Mouse (Mus musculus) embryonic fibroblast, embryonic 13.5 days (primary cell): ENCODE results near the gene Cmbl. TPM values are rescaled to one million over a fixed set of nuclear protein-coding genes. Genes with fewer than 3 reads are reported as not detected.

Experiments used
- H3K27ac ChIP-seq: 2 replicates; pipeline ENCODE4 v1.5.1; 2012; ENCODE audit warnings: low read length, control low read depth, inconsistent platforms; ENCODE audit not compliant: insufficient read depth
- H3K4me1 ChIP-seq: 2 replicates; pipeline ENCODE4 v1.6.1; 2011; ENCODE audit warnings: low read length; ENCODE audit not compliant: control insufficient read depth, insufficient read depth
- H3K4me3 ChIP-seq: 2 replicates; pipeline ENCODE4 v1.5.1; 2011; ENCODE audit warnings: mild to moderate bottlenecking, control low read depth, low read length; ENCODE audit not compliant: insufficient read depth
- CTCF ChIP-seq: IDR thresholded peaks from 2 replicates; pipeline ENCODE4 v1.5.1; 2011; ENCODE audit warnings: mild to moderate bottlenecking, control low read depth, low read length, moderate library complexity, borderline replicate concordance; ENCODE audit not compliant: insufficient read depth
- POLR2A ChIP-seq: IDR thresholded peaks from 2 replicates; pipeline ENCODE4 v1.6.1; 2011; ENCODE audit warnings: low read depth, mild to moderate bottlenecking, control low read depth, low read length, moderate library complexity
- polyA plus RNA-seq: library from polyadenylated mRNA; stranded (reverse); fragments of >200 nt; gene quantifications from 2 replicates; pipeline ENCODE4 v1.2.4, GENCODE M21; 2011; ENCODE audit warnings: low read depth; ENCODE audit not compliant: missing spikeins, insufficient read length

Cmbl gene
- 1.3 and 2.3 TPM in 2 replicates for polyA plus RNA-seq

- no peaks in the 10 kb centered on the region; the same call in 1 of the 2 replicates for H3K4me1 ChIP-seq
- no peak within 1 kb of the TSS for H3K27ac ChIP-seq
- no peak for TF ChIP-seq POLR2A
- no peak for TF ChIP-seq CTCF
- H3K4me3 ChIP-seq, result no peak within 1 kb of the TSS
These were observed at the start of gene Cmbl for GRCm38 (mm10) chr15:31565184-31565583. TSS of gene Cmbl (plus strand) at chr15:31565389.

DNA sequence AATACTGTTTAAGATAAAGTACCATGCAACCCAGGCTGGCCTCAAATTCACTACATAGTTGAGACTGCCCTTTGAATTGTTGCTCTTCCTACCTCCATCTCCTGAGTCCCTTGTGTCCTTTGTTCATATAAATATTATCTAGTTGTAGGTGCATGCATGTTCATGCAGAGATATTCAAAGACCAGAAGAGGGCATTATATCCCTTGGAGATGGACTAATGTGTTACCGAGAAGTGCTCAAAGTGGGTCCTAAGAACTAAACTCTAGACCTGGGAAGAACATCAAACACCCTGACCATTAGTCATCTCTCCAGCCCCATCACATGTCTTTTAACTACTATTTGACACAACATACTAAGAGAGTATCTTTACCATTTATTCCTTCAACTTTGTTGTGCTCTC is 48.0 kb upstream of the Cmbl start:
- Histone ChIP-seq H3K27ac (no peak overlapping the region), H3K4me3 (no peak overlapping the region)
- no peak for TF ChIP-seq CTCF
- TF ChIP-seq POLR2A, result no peak

GRCm38 (mm10) chr15:31518371-31518770 is 46.8 kb upstream of the Cmbl start:
- Histone ChIP-seq H3K4me1 (no peaks in the 10 kb centered on the region), H3K4me3 (no peak overlapping the region), H3K27ac (no peak overlapping the region)
- TF ChIP-seq CTCF (no peak), POLR2A (no peak)

More for the DNA sequence above, 48.0 kb upstream of the Cmbl start:
- no peaks in the 10 kb centered on the region for H3K4me1 ChIP-seq

DNA sequence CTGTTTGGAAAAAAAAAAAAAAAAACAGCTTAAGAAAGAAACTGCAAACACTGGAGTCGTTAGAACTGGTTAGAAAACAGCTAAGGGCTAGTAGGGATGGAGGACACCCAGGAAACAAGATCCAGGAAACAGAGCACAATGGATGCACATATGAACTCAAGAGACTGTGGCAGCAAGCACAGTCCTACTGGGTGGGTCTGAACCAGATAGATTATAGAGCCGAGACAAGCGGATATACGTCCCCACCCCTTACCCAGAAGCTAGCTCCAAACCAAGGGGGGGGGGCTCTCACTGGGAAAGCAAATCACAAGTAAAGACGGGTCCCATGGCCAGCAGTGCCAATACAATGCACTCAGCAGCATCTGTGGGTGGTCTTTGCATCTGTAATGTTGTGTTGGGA is 46.2 kb upstream of the Cmbl start:
- TF ChIP-seq POLR2A (no peak), CTCF (no peak)
- Histone ChIP-seq H3K4me1 (no peaks in the 10 kb centered on the region), H3K4me3 (no peak overlapping the region), H3K27ac (no peak overlapping the region)

DNA sequence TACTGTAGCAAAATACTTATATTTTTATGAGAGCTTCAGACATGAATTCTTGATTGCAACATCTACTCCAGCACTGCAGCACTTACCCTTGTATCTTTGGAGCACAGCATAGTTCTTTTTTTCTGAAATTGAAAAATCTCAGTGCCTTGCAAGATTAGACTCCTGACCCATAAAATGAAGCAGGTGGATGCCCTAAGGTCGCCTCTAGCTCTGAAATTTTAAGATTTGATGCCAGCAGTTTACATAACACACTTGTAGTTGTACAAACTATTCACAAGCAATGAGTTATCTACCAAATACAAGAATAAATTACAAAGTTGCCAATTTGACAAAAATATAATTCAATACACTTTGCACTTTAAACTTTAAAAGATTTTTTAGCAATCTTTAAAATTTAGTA is 38.7 kb upstream of the Cmbl start:
- Histone ChIP-seq H3K27ac (no peak overlapping the region), H3K4me1 (peaks cover 3% of the 10 kb centered on the region; the same call in 1 of the 2 replicates), H3K4me3 (no peak overlapping the region)
- TF ChIP-seq POLR2A (no peak), CTCF (no peak)

DNA sequence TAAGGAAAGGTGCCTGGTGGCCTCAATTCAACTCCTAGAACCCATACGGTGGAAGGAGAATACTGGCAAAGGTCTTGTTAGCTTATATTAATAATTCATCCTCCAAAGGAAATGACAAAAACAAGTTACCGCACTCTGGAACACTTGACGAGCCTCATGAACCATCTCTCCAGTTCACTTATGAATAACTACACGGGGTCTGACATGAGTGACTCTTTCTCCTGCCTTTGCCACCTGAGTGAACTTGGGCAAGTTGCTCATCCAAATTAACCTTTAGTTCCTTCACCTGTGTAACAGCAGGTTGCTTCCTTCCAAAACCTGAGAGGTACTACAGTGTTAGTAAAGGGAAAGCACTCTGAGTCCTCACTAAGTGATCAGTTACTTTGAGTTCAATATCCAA is 36.7 kb upstream of the Cmbl start:
- TF ChIP-seq POLR2A, result no peak
- no peak for TF ChIP-seq CTCF
- H3K27ac ChIP-seq, result no peak overlapping the region
- H3K4me1 ChIP-seq, result peaks cover 3% of the 10 kb centered on the region; the same call in 1 of the 2 replicates
- no peak overlapping the region for H3K4me3 ChIP-seq

- Histone ChIP-seq H3K4me1 (peaks cover 3% of the 10 kb centered on the region; the same call in 1 of the 2 replicates), H3K27ac (no peak overlapping the region), H3K4me3 (peak overlapping the region; percentile 44)
- TF ChIP-seq POLR2A (no peak), CTCF (no peak)
These were observed 36.1 kb upstream of the Cmbl start for GRCm38 (mm10) chr15:31529103-31529502.

- Histone ChIP-seq H3K4me1 (peaks cover 3% of the 10 kb centered on the region; the same call in 1 of the 2 replicates), H3K4me3 (peak overlapping the region; percentile 85)
- TF ChIP-seq POLR2A, result no peak
- no peak for TF ChIP-seq CTCF
These were observed 35.2 kb upstream of the Cmbl start for GRCm38 (mm10) chr15:31529811-31530658.

GRCm38 (mm10) chr15:31530659-31531445 is 34.3 kb upstream of the Cmbl start, which contains the start of gene March6:
TSS of gene March6 (minus strand) at chr15:31531053.
- peak; percentile 75 for TF ChIP-seq POLR2A
- no peak for TF ChIP-seq CTCF
- Histone ChIP-seq H3K27ac (peak within 1 kb of the TSS; percentile 93), H3K4me1 (peaks cover 3% of the 10 kb centered on the region; the same call in 1 of the 2 replicates), H3K4me3 (peak within 1 kb of the TSS; percentile 95)

More at GRCm38 (mm10) chr15:31529811-31530658, 35.2 kb upstream of the Cmbl start:
- no peak overlapping the region for H3K27ac ChIP-seq
